Mouse (Mus musculus) forebrain, embryonic 14.5 days (tissue): ENCODE results near the gene Smg1. TPM values are rescaled to one million over a fixed set of nuclear protein-coding genes. Genes with fewer than 3 reads are reported as not detected.

Source experiments
- ATAC-seq: fragments of 200-750 bp; cut with Nextera tagmentation; 2 replicates; pipeline ENCODE4 v1.8.0; 2017; ENCODE audit warnings: mild to moderate bottlenecking, moderate library complexity
- DNase-seq: peaks from one replicate; pipeline ENCODE4 v3.0.0-alpha.2; 2015; ENCODE audit warnings: low spot score
- H3K27ac ChIP-seq: fragments of 300-500 bp; sonication (generic); 2 replicates; pipeline ENCODE4 v1.5.1; 2014; ENCODE audit warnings: low read depth, mild to moderate bottlenecking, control low read depth, low read length, moderate library complexity
- H3K27me3 ChIP-seq: fragments of 300-500 bp; sonication (generic); replicated peaks from 2 replicates; pipeline ENCODE4 v1.6.1; 2014; ENCODE audit warnings: low read length, control low read depth, mixed read lengths; ENCODE audit not compliant: control insufficient read depth, insufficient read depth
- H3K36me3 ChIP-seq: fragments of 300-500 bp; sonication (generic); 2 replicates; pipeline ENCODE4 v1.6.1; 2014; ENCODE audit warnings: low read length, control low read depth; ENCODE audit not compliant: control insufficient read depth, insufficient read depth
- H3K4me1 ChIP-seq: fragments of 300-500 bp; sonication (generic); 2 replicates; pipeline ENCODE4 v1.6.1; 2014; ENCODE audit warnings: antibody characterized with exemption, low read length, control low read depth; ENCODE audit not compliant: control insufficient read depth, insufficient read depth
- H3K4me2 ChIP-seq: fragments of 300-500 bp; sonication (generic); 2 replicates; pipeline ENCODE4 v1.6.1; 2014; ENCODE audit warnings: mild to moderate bottlenecking, control low read depth, low read length
- H3K4me3 ChIP-seq: fragments of 300-500 bp; sonication (generic); 2 replicates; pipeline ENCODE4 v1.5.1; 2014; ENCODE audit warnings: low read depth, low read length, control low read depth
- H3K9ac ChIP-seq: fragments of 300-500 bp; sonication (generic); 2 replicates; pipeline ENCODE4 v1.6.1; 2014; ENCODE audit warnings: mild to moderate bottlenecking, low read length, control low read depth, moderate library complexity
- H3K9me3 ChIP-seq: fragments of 300-500 bp; sonication (generic); replicated peaks from 2 replicates; pipeline ENCODE4 v1.6.1; 2016; ENCODE audit warnings: low read length, control low read depth, mixed read lengths; ENCODE audit not compliant: control insufficient read depth
- WGBS: fragments of 180-500 bp; shearing (Covaris S2); extraction: QIAGEN DNeasy Blood & Tissue Kit; methylation state at CpG from one replicate; pipeline ENCODE4 v1.1.7; 2014; 5-methylcytosine and 5-hydroxymethylcytosine counted together
- polyA plus RNA-seq: library from polyadenylated mRNA; unstranded; fragments of >200 nt; fragmentation: Nextera tagmentation; extraction: Ambion mirVana; gene quantifications from 2 replicates; pipeline ENCODE4 v1.2.1, GENCODE M21; 2014

Gene Smg1
- polyA plus RNA-seq, 1 experiment from 2014 or later: 14.5 TPM

GRCm38 (mm10) chr7:118252979-118253378, 9.5 kb upstream of the Smg1 start:
- H3K9ac ChIP-seq: no peak overlapping the region
- H3K27ac ChIP-seq: no peak overlapping the region
- 78% methylated on average over 3 of the region's 3 CpGs for WGBS
- no peak overlapping the region for H3K4me2 ChIP-seq
- no peaks in the 10 kb centered on the region for H3K27me3 ChIP-seq
- no peaks in the 10 kb centered on the region for H3K4me1 ChIP-seq
- H3K36me3 ChIP-seq: no peaks in the 10 kb centered on the region
- no peak for DNase-seq
- no peaks in the 10 kb centered on the region for H3K9me3 ChIP-seq
- H3K4me3 ChIP-seq: no peak overlapping the region
- ATAC-seq: no peak

DNA sequence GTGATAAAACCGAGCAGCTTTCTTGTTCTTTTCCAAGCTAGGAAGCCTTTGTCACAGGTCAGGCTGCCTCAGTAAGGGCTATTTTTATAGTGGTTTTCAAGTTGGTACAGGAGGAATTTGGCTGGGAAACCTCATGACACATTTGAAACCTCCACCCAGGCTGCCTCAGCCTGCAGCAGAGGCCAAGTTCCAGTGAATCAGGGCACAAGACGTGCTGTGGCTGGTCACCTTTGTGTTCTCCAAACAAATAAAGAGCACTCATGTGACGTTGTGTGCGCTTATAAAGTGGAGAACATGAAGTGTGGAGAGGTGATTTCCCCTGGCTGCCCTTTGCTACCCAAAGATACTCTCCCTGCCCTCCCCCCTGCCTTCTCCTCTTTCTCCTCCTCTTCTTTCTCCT, 8.9 kb upstream of the Smg1 start:
- no peaks in the 10 kb centered on the region for H3K27me3 ChIP-seq
- no peak overlapping the region for H3K27ac ChIP-seq
- no peaks in the 10 kb centered on the region for H3K9me3 ChIP-seq
- no peaks in the 10 kb centered on the region for H3K4me1 ChIP-seq
- DNase-seq (no peak), ATAC-seq (no peak)
- WGBS: 43% methylated on average over 4 of the region's 4 CpGs
- H3K36me3 ChIP-seq: no peaks in the 10 kb centered on the region
- no peak overlapping the region for H3K9ac ChIP-seq
- no peak overlapping the region for H3K4me2 ChIP-seq
- H3K4me3 ChIP-seq: no peak overlapping the region

- Histone ChIP-seq H3K27me3 (no peaks in the 10 kb centered on the region), H3K4me1 (no peaks in the 10 kb centered on the region), H3K9ac (no peak overlapping the region), H3K9me3 (no peaks in the 10 kb centered on the region), H3K4me3 (no peak overlapping the region), H3K27ac (no peak overlapping the region), H3K36me3 (no peaks in the 10 kb centered on the region), H3K4me2 (no peak overlapping the region)
- no peak for DNase-seq
- WGBS: 100% methylated on average over 2 of the region's 2 CpGs
- ATAC-seq: no peak
Measured at GRCm38 (mm10) chr7:118251392-118252170, 8.1 kb upstream of the Smg1 start.

DNA sequence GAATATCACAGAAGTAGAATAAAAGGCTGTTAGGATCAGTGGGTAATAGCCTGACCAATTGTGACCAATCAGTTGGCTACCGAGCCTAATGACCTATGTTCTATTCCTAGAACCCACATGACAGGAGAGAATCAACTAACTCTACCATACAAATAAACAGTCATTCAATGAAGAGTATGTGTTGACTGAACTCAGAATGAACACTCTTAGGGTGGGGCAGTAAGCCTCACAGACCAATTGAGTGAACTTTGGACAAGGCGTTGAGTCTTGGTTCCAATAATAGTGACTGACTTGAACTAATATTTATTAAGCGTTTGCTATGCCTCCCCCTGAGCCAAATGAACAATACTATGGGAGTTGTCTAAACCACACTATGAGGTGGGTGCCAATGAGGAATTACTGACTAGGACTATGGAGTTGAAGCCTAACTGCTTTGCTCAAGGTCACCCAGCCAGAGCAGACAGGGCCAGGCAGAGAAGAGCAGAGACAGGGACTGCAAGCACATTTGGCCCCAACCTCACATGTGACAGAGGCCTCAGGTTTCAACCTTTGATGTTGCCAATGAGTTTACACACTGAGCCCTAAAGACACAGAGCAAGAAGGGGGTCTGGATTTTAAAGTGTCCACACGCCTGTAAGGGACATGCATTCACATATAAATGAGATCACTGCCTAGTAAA, 7.2 kb upstream of the Smg1 start:
- Histone ChIP-seq H3K4me2 (no peak overlapping the region), H3K9me3 (no peaks in the 10 kb centered on the region), H3K9ac (no peak overlapping the region), H3K36me3 (no peaks in the 10 kb centered on the region), H3K4me3 (no peak overlapping the region), H3K4me1 (no peaks in the 10 kb centered on the region), H3K27me3 (no peaks in the 10 kb centered on the region), H3K27ac (no peak overlapping the region)
- 93% methylated on average over 4 of the region's 4 CpGs for WGBS
- ATAC-seq: no peak
- DNase-seq: no peak

DNA sequence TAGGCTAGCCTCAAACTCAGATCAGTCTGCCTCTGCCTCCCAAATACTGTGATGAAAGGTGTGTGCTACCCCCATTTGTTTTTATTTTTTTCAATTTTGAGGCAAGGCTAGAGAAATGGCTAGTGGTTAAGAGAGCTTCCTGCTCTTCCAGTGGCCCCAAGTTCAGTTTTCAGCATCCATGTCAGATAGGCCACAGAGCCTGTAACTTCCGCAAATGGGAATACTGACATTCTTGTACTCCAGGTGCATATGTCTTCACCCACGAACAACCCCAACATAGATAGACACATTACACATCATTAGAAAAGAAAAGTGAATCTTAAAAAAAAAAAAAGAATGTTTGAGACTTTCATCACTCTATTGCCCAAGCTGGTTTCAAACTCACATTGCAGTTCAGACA, 6.1 kb upstream of the Smg1 start:
- Histone ChIP-seq H3K9me3 (no peaks in the 10 kb centered on the region), H3K9ac (no peak overlapping the region), H3K4me2 (no peak overlapping the region), H3K4me1 (no peaks in the 10 kb centered on the region), H3K36me3 (no peaks in the 10 kb centered on the region), H3K27me3 (no peaks in the 10 kb centered on the region), H3K4me3 (no peak overlapping the region), H3K27ac (no peak overlapping the region)
- no peak for DNase-seq
- WGBS: 81% methylated on average over 2 of the region's 2 CpGs
- ATAC-seq: no peak

DNA sequence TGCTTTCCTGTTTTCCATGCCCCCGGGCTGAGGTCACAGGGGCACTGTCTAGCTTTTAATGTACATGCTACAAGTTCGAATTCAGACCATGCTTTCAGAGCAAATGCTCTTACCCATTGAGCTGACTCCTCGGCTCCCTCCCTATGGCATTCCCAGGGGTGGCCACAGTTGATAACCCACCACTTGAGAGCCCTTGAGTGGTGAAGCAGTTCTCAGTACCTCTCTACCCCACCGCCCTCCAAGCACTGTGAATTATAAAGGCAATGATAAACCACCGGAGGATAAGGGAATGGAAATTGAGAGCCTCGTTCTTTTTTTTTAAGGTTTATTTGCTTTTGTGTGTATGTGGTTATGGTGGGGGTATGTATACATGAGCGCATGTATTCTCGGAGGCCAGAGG, 4.6 kb upstream of the Smg1 start:
- H3K4me2 ChIP-seq: no peak overlapping the region
- no peaks in the 10 kb centered on the region for H3K27me3 ChIP-seq
- no peaks in the 10 kb centered on the region for H3K9me3 ChIP-seq
- no peak overlapping the region for H3K4me3 ChIP-seq
- no peaks in the 10 kb centered on the region for H3K36me3 ChIP-seq
- no peak overlapping the region for H3K27ac ChIP-seq
- no peak for ATAC-seq
- DNase-seq: no peak
- H3K4me1 ChIP-seq: no peaks in the 10 kb centered on the region
- no peak overlapping the region for H3K9ac ChIP-seq
- 89% methylated on average over 8 of the region's 8 CpGs for WGBS

- H3K27ac ChIP-seq: no peak overlapping the region
- no peak overlapping the region for H3K4me2 ChIP-seq
- DNase-seq: no peak
- H3K4me3 ChIP-seq: no peak overlapping the region
- H3K4me1 ChIP-seq: peaks cover 10% of the 10 kb centered on the region
- no peaks in the 10 kb centered on the region for H3K27me3 ChIP-seq
- H3K36me3 ChIP-seq: no peaks in the 10 kb centered on the region
- no peaks in the 10 kb centered on the region for H3K9me3 ChIP-seq
- ATAC-seq: no peak
- WGBS: 94% methylated on average over 3 of the region's 3 CpGs
- no peak overlapping the region for H3K9ac ChIP-seq
Measured at GRCm38 (mm10) chr7:118245260-118245659, 1.8 kb upstream of the Smg1 start.

DNA sequence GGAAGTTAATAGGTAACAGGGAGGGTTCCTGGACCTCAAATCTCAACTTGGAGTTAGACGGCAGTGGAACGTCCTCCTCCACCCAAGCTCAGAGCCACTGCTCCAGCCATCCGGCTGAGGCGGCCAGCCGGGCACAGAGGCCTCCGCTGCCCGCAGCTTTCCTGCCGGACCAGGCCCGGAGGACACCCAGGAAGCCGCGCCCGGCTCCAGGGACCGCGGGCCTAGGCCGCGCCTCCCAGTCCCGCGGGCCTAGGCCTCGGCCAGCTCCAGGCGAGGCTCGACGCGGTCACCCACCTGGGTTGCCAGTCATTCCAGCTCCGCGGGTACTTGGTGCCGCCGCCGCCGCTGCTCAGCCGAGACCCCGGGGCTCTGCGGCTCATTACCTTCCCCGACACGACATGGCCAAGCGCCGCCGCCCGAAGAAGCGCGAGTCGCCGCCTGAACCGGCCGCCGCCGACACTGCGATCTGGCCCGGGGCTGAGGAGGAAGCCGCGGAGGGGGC, 508 bp downstream of the Smg1 start:
- H3K4me2 ChIP-seq: peak overlapping the region; percentile 59
- ATAC-seq (peak; percentile 63), DNase-seq (peak; percentile 56)
- under 1% methylated on average over 45 of the region's 50 CpGs for WGBS
- peaks cover 10% of the 10 kb centered on the region for H3K4me1 ChIP-seq
- peak overlapping the region; percentile 91 for H3K4me3 ChIP-seq
- H3K27me3 ChIP-seq: no peaks in the 10 kb centered on the region
- peak overlapping the region; percentile 95 for H3K9ac ChIP-seq
- peak overlapping the region; percentile 96 for H3K27ac ChIP-seq
- no peaks in the 10 kb centered on the region for H3K9me3 ChIP-seq
- no peaks in the 10 kb centered on the region for H3K36me3 ChIP-seq

GRCm38 (mm10) chr7:118242309-118242708, 1.2 kb downstream of the Smg1 start:
- H3K4me3 ChIP-seq: peak overlapping the region; percentile 91
- DNase-seq (no peak), ATAC-seq (no peak)
- H3K9me3 ChIP-seq: no peaks in the 10 kb centered on the region
- peak overlapping the region; percentile 59 for H3K4me2 ChIP-seq
- WGBS: 22% methylated on average over 6 of the region's 6 CpGs
- H3K27ac ChIP-seq: no peak overlapping the region
- peaks cover 10% of the 10 kb centered on the region for H3K4me1 ChIP-seq
- peak overlapping the region; percentile 95 for H3K9ac ChIP-seq
- H3K36me3 ChIP-seq: no peaks in the 10 kb centered on the region
- H3K27me3 ChIP-seq: no peaks in the 10 kb centered on the region
